Mouse (Mus musculus) embryonic facial prominence, embryonic 11.5 days (tissue): ENCODE data around the gene Gal3st1. TPM values are rescaled to one million over a fixed set of nuclear protein-coding genes. Genes with fewer than 3 reads are reported as not detected.
A peak's percentile ranks its signal among the peaks of the same experiment; 100 is the strongest.

Source experiments
- ATAC-seq: fragments of 200-750 bp; cut with Nextera tagmentation; replicated peaks from 2 replicates; pipeline ENCODE4 v1.8.0; 2017; ENCODE audit warnings: low read depth; ENCODE audit not compliant: insufficient number of reproducible peaks, low FRiP score, low TSS enrichment
- DNase-seq: peaks from one replicate; pipeline ENCODE4 v3.0.0-alpha.2; 2015; ENCODE audit warnings: low spot score
- H3K27ac ChIP-seq: fragments of 300-500 bp; sonication (generic); replicated peaks from 2 replicates; pipeline ENCODE4 v1.5.1; 2014; ENCODE audit warnings: mild to moderate bottlenecking, low read depth, low read length, control low read depth
- H3K27me3 ChIP-seq: fragments of 300-500 bp; sonication (generic); 2 replicates; pipeline ENCODE4 v1.6.1; 2014; ENCODE audit warnings: mild to moderate bottlenecking, low read length, moderate library complexity, mixed read lengths; ENCODE audit not compliant: control insufficient read depth, insufficient read depth
- H3K36me3 ChIP-seq: fragments of 300-500 bp; sonication (generic); replicated peaks from 2 replicates; pipeline ENCODE4 v1.6.1; 2014; ENCODE audit warnings: low read depth, mild to moderate bottlenecking, low read length, moderate library complexity, mixed read lengths; ENCODE audit not compliant: control insufficient read depth, insufficient read depth
- H3K4me1 ChIP-seq: fragments of 300-500 bp; sonication (generic); 2 replicates; pipeline ENCODE4 v1.6.1; 2014; ENCODE audit warnings: low read length, mixed read lengths; ENCODE audit not compliant: control insufficient read depth, insufficient read depth
- H3K4me2 ChIP-seq: fragments of 300-500 bp; sonication (generic); 2 replicates; pipeline ENCODE4 v1.6.1; 2014; ENCODE audit warnings: low read depth, mild to moderate bottlenecking, control low read depth, low read length, moderate library complexity
- H3K4me3 ChIP-seq: fragments of 300-500 bp; sonication (generic); 2 replicates; pipeline ENCODE4 v1.5.1; 2014; ENCODE audit warnings: low read depth, low read length, control low read depth
- H3K9ac ChIP-seq: fragments of 300-500 bp; sonication (generic); replicated peaks from 2 replicates; pipeline ENCODE4 v1.6.1; 2014; ENCODE audit warnings: mild to moderate bottlenecking, control low read depth, low read length
- H3K9me3 ChIP-seq: fragments of 300-500 bp; sonication (generic); replicated peaks from 2 replicates; pipeline ENCODE4 v1.6.1; 2016; ENCODE audit warnings: mild to moderate bottlenecking, low read length, inconsistent platforms, mixed read lengths; ENCODE audit not compliant: control insufficient read depth
- WGBS: fragments of 180-500 bp; shearing (Covaris S2); extraction: QIAGEN DNeasy Blood & Tissue Kit; methylation state at CpG from one replicate; pipeline ENCODE4 v1.1.7; 2014; 5-methylcytosine and 5-hydroxymethylcytosine counted together
- polyA plus RNA-seq: library from polyadenylated mRNA; unstranded; fragments of >200 nt; fragmentation: Nextera tagmentation; extraction: Ambion mirVana; gene quantifications from 2 replicates; pipeline ENCODE4 v1.2.1, GENCODE M21; 2014

Gene Gal3st1
- polyA plus RNA-seq, 1 experiment from 2014 or later: 0.63 TPM

- no peak overlapping the region for H3K4me2 ChIP-seq
- no peak overlapping the region for H3K9ac ChIP-seq
- no peak overlapping the region for H3K4me3 ChIP-seq
- H3K36me3 ChIP-seq: no peaks in the 10 kb centered on the region
- ATAC-seq (no peak), DNase-seq (no peak)
- H3K4me1 ChIP-seq: no peaks in the 10 kb centered on the region
- H3K9me3 ChIP-seq: no peaks in the 10 kb centered on the region
- no peak overlapping the region for H3K27ac ChIP-seq
- H3K27me3 ChIP-seq: no peaks in the 10 kb centered on the region
- WGBS: 50% methylated on average over 3 of the region's 3 CpGs
These were observed 6.3 kb downstream of the Gal3st1 start for GRCm38 (mm10) chr11:3989748-3990147.

DNA sequence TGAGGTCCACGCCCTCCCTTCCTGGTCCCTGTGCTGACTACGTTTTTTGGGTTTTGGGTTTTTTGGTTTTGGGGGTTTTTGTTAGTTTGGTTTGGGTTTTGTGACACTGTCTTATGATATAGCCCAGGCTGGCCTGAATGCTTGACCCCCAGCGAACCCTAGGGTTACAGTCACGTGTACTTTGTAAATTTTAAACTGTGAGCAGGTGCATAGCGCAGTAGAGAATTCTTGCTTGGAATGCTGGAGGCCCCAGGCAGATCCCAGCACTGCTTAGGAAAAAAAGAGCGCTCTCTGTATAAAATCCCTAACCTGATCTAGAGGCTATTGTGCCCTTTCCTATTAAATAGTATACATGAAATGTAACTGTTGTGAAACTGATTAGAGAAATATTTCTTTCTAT is 9.7 kb downstream of the Gal3st1 start:
- DNase-seq (no peak), ATAC-seq (no peak)
- Histone ChIP-seq H3K9ac (no peak overlapping the region), H3K36me3 (no peaks in the 10 kb centered on the region), H3K9me3 (no peaks in the 10 kb centered on the region), H3K27me3 (peaks cover 10% of the 10 kb centered on the region), H3K4me2 (no peak overlapping the region), H3K4me1 (no peaks in the 10 kb centered on the region), H3K27ac (no peak overlapping the region), H3K4me3 (no peak overlapping the region)
- WGBS: 81% methylated on average over 6 of the region's 6 CpGs

- Histone ChIP-seq H3K36me3 (no peaks in the 10 kb centered on the region), H3K27me3 (peaks cover 18% of the 10 kb centered on the region), H3K4me1 (no peaks in the 10 kb centered on the region), H3K9me3 (no peaks in the 10 kb centered on the region), H3K4me2 (no peak overlapping the region), H3K4me3 (no peak overlapping the region), H3K27ac (no peak overlapping the region), H3K9ac (no peak overlapping the region)
- ATAC-seq (no peak), DNase-seq (no peak)
- 85% methylated on average over 6 of the region's 6 CpGs for WGBS
These were observed 10.5 kb downstream of the Gal3st1 start for GRCm38 (mm10) chr11:3993914-3994313.

DNA sequence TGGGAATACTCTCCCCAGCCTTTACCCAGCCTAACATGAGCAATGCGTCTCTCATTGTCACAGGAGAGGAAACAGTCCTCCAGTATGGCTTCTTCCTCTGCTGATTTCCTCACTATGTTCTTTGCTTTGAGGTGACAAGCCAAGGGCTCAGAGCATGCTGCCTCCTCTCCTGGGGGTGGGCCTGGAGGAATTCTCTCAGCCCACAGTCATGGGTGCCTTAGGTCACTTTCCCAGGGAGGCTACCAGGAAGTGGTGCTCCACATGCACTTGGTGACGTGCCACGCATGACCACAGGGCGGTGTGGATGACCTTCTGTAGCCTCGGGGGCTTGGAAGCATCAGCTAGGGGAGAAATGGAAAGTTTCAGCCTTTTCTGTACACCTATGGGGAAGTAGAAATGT is 12.1 kb downstream of the Gal3st1 start:
- WGBS: 82% methylated on average over 5 of the region's 5 CpGs
- Histone ChIP-seq H3K27ac (no peak overlapping the region), H3K4me3 (no peak overlapping the region), H3K9me3 (no peaks in the 10 kb centered on the region), H3K4me2 (no peak overlapping the region), H3K9ac (no peak overlapping the region), H3K4me1 (no peaks in the 10 kb centered on the region), H3K27me3 (peaks cover 22% of the 10 kb centered on the region), H3K36me3 (no peaks in the 10 kb centered on the region)
- DNase-seq: no peak
- no peak for ATAC-seq

- H3K9ac ChIP-seq: no peak overlapping the region
- WGBS: 91% methylated on average over 3 of the region's 3 CpGs
- no peak for DNase-seq
- no peaks in the 10 kb centered on the region for H3K4me1 ChIP-seq
- no peak overlapping the region for H3K4me3 ChIP-seq
- H3K27me3 ChIP-seq: peaks cover 22% of the 10 kb centered on the region
- no peak overlapping the region for H3K27ac ChIP-seq
- no peaks in the 10 kb centered on the region for H3K36me3 ChIP-seq
- no peaks in the 10 kb centered on the region for H3K9me3 ChIP-seq
- no peak for ATAC-seq
- no peak overlapping the region for H3K4me2 ChIP-seq
These were observed 13.4 kb downstream of the Gal3st1 start for GRCm38 (mm10) chr11:3996840-3997239.

GRCm38 (mm10) chr11:3997978-3998720 is 14.7 kb downstream of the Gal3st1 start:
- peak; percentile 38 for DNase-seq
- Histone ChIP-seq H3K27ac (no peak overlapping the region), H3K4me3 (peak overlapping the region; percentile 27), H3K9me3 (no peaks in the 10 kb centered on the region), H3K4me2 (peak overlapping the region; percentile 49), H3K4me1 (no peaks in the 10 kb centered on the region), H3K36me3 (no peaks in the 10 kb centered on the region), H3K9ac (no peak overlapping the region), H3K27me3 (peaks cover 22% of the 10 kb centered on the region)
- no peak for ATAC-seq
- WGBS: 4% methylated on average over 66 of the region's 66 CpGs

- no peak overlapping the region for H3K27ac ChIP-seq
- WGBS: 44% methylated on average over 5 of the region's 5 CpGs
- H3K27me3 ChIP-seq: peaks cover 22% of the 10 kb centered on the region
- no peaks in the 10 kb centered on the region for H3K9me3 ChIP-seq
- H3K36me3 ChIP-seq: no peaks in the 10 kb centered on the region
- no peak overlapping the region for H3K4me2 ChIP-seq
- DNase-seq: no peak
- no peak for ATAC-seq
- H3K4me1 ChIP-seq: no peaks in the 10 kb centered on the region
- H3K9ac ChIP-seq: no peak overlapping the region
- no peak overlapping the region for H3K4me3 ChIP-seq
These were observed 16.1 kb downstream of the Gal3st1 start for GRCm38 (mm10) chr11:3999547-3999946.

DNA sequence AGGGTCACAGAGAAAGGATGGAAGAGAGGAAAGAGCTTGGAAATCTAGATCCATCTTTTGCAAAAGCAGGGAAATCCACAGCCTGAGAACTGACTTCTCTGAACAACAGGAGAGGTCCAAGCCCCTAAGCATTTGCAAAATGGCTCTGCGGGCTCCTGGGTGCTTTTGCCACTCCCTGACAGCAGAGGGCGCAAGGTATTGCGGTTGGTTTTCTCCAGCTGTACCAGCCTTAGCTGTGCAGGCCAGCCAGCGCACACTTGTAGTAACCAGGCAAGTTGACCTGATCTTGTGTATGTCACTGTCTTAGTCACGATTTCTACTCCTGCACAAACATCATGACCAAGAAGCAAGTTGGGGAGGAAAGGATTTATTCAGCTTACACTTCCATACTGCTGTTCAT is 18.2 kb downstream of the Gal3st1 start:
- H3K4me3 ChIP-seq: no peak overlapping the region
- 7% methylated on average over 5 of the region's 5 CpGs for WGBS
- no peaks in the 10 kb centered on the region for H3K36me3 ChIP-seq
- no peak overlapping the region for H3K27ac ChIP-seq
- DNase-seq (peak; percentile 81), ATAC-seq (no peak)
- no peaks in the 10 kb centered on the region for H3K9me3 ChIP-seq
- H3K4me2 ChIP-seq: no peak overlapping the region
- no peaks in the 10 kb centered on the region for H3K4me1 ChIP-seq
- H3K9ac ChIP-seq: no peak overlapping the region
- H3K27me3 ChIP-seq: peaks cover 22% of the 10 kb centered on the region
